Mouse (Mus musculus) G1E-ER4 (cell line): ENCODE results near the gene Myo16. TPM values are rescaled to one million over a fixed set of nuclear protein-coding genes. Genes with fewer than 3 reads are reported as not detected.

Experiments used
- GATA1 ChIP-seq: IDR thresholded peaks from one replicate; pipeline ENCODE4 v1.8.0; 2012; ENCODE audit warnings: low read length, inconsistent platforms
- polyA plus RNA-seq: library from polyadenylated mRNA; stranded (reverse); fragments of >175 nt; gene quantifications from 2 replicates; pipeline ENCODE4 v1.2.3, GENCODE M21; 2012

The Myo16 gene
- polyA plus RNA-seq, 1 experiment = 0.04 TPM

DNA sequence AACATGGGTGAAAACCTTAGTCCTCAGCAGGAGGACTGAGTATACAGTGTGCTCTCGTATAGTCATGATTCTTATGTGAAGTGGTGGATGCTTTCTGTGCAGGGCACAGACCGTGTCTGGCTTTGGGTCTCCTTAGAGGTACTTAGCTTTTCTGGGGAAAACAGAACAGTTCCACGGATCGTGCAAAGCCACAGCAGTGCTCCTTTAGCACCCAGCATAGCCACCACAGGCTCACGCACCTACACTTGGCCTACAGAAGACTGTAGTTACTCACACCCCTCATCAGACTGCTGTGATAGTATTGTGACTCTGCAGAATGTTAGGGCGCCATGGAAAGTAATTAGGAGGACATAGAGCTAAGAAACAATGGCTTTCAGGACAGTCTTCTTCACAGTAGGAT is 346.8 kb downstream of the Myo16 start:
- no peak for TF ChIP-seq GATA1

DNA sequence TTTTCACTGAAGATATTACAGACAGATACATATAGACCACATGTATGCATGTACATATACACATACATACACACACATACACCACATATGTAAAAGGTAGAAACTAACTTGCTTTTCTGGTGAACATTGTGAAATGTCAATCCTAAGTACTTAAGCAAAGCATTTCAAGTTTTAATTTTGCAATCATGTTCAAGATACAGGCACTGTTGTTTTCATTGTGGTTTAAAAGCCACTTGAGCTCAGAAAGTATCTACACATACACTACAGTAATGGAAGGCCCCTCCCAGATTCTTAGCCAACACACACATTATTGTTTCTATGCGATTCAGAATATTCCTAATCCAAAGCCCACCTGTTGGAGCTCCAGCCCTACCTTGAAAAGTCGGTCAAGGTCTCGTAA is 348.0 kb downstream of the Myo16 start:
- TF ChIP-seq GATA1 = no peak

DNA sequence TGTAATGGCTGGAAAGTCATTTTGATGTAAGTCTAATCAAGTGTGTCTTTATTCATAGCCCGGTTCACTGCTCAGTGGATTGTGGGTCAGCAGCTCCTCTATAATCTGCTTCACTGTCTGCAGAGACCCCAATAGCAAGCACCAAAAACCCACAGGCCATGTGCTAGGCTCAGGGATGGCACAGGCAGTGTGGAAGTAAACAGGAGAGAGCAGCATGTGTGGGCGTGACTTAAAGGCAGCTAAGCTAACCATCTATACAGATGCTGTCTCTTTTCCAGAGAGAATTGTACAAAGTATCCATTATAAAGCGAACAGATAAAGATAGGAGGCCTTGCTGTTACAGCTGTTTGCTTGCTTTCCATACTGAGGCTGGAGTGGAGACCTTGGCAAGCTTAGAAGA is 358.4 kb downstream of the Myo16 start:
- TF ChIP-seq GATA1 = no peak

GRCm38 (mm10) chr8:10517381-10517780 is 363.7 kb downstream of the Myo16 start:
- no peak for TF ChIP-seq GATA1

DNA sequence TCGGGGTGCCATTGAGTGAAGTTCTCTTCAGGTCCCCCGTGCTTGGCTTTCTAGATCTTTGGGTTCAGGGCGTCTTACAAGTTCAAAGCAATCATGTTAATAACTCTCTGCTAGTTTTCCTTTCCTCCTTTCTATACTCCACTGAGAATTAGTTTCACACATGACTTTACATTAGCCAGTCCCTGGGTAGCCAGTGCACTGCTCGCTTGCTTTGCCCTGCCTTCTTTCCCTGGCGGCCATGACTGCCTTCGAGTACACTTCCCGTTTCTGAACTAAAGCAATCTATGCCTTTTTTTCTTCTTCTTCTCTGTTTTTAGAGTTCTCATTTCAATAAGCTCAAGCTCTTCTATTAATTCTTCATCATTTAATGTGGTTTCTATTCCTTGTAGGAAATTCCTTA is 365.6 kb downstream of the Myo16 start:
- TF ChIP-seq GATA1 = no peak

DNA sequence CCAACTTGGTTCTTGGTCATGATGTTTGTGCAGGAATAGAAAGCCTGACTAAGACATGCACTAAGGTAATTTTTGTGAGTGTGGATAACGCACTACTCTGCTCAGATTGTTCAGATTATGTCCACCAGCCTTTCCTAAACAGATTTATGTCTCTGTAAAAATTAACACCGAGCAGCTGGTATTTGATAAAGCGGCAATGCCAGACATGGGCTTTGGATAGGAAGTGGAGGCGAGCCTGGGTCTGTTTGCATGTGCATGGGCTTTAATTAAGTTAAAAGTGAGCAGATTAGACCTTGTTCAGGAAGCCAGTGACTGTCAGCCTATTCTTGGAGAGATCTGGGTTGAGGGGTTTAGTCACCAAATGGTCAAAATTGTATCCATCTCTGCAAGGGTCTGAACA is 367.8 kb downstream of the Myo16 start:
- TF ChIP-seq GATA1 = no peak

GRCm38 (mm10) chr8:10525686-10526085 is 372.0 kb downstream of the Myo16 start:
- no peak for TF ChIP-seq GATA1

GRCm38 (mm10) chr8:10526616-10527015 is 372.9 kb downstream of the Myo16 start:
- TF ChIP-seq GATA1 = no peak

DNA sequence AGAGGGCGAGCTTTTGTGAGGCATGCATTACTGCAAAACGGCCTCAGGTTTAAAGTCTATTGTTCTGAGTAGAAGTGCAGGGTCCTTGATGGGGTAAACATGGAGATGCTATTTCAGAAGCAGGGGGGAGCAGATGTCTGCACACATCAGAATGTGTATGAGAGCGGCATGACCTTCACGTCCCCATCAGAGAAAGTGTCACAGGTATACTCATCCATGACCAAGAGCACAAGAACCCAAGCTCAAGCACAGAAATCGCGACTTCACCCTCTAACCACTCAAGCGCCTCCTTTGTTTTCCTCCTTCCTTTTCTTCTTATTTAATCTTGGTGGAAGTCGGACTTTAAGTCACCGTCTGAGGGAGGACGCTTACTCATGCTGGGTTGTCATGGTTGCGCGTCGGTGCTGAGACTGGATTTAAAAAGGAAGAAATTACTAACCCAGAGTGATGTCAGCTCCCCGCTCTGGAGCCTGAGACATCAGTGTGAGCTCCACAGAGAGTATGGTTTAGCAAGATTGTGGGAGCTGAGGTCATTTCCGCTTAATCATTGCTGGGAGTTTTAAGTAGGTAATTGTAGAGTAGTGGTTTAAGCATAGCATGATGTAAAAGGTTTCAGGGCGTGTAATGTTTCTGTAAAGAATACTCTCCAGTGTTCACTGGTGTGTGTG is 381.0 kb downstream of the Myo16 start:
- TF ChIP-seq GATA1 = no peak

DNA sequence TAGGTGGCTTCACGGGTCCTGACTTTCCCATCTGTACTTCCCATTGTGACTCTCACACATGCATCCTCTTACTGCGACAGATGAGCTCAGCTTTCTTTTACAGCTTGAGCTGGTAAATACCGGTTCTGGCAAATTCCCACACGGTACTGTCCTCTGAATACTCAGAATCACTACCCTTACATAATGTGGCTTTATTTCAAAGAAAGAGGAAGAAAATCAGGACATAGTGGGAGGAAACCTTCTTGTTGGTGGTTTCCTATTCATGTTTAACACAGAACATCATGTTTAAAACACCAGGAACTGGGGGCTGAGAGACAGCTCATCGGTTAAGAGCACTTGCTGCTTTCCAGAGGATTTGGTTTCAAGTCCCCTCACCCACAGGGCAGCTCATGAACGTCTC is 384.6 kb downstream of the Myo16 start:
- no peak for TF ChIP-seq GATA1

GRCm38 (mm10) chr8:10539665-10540064 is 386.0 kb downstream of the Myo16 start:
- TF ChIP-seq GATA1 = no peak

DNA sequence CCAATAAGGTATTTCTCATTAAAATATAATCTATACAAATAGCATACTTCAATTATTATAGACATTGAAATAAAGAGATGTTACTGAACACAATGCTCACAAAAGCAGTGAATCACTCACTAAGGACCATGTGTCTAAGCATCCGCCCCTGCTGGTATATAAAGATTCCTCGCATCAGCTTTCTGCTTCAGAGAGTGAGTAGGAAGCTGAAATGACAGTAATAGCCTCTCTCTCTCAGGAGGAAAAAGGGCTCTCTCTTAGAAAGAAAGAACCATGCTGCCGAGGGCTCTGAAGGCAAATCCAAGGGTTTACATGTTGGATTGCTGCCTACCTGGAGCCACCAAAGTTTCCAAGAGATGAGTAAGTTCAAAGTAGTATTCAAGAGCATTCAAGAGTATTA is 392.2 kb downstream of the Myo16 start:
- TF ChIP-seq GATA1 = no peak

DNA sequence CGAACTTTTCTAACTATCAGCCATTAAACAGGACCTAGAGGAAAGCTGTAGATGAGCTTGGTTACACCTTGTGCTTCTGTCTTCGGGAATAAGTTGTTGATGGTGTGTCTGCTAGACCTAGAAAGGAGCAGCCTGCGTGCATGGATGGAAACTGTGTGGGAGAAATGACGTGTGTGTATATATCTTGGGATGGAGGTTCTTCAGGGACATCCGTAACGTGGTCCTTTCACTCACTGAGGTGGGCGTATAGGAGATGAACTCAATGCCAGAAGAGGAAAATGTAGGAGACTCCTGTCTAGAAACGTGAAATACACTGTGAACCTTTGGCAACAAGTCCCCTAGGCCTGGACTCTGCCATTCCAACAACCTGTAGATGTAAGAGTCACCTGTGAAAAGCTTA is 392.8 kb downstream of the Myo16 start:
- no peak for TF ChIP-seq GATA1

GRCm38 (mm10) chr8:10548003-10548584 is 394.4 kb downstream of the Myo16 start:
- no peak for TF ChIP-seq GATA1

- no peak for TF ChIP-seq GATA1
Measured at GRCm38 (mm10) chr8:10549434-10549833, 395.7 kb downstream of the Myo16 start.

DNA sequence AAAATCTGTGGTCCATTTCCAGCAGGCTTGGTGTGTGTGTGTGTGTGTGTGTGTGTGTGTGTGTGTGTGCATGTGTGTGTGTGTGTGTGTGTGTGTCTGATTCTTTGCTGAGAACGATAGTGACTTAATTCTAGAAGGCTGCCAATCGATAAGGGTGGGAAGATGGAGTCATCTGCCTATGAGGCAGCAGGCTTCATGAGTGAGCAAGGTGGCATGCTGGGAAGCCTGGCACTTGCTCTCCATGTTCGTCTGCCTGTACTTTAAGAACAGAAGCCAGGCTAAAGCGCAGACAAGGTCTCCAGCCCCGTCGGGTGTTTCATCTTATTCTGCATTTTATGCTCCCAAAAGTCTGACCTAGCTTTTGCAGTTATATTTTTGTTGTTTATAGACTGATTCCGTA is 404.2 kb downstream of the Myo16 start:
- TF ChIP-seq GATA1 = no peak

DNA sequence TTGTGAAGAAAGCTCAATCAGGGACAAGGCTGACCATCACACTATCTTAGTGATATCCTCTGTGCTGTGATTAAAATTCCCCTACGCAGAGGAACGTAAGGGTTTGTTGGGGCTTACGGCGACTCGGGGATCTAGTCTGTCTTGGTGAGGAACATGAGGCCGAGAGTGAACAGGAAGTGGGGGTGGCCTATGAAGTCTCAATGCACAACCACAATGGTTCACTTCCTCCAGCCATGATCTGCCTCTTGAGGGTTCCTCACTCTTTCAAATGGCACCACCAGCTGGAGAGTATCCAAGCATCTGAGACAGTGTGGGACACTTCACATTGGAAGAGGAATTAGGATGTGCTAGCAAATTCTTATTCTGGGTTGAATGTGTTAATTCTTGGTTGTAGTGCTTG is 405.8 kb downstream of the Myo16 start:
- TF ChIP-seq GATA1 = no peak
